Mouse (Mus musculus) heart, adult 2 months (tissue): ENCODE data around the gene Gm5751.
"Not testable (repeated sequence)": the region's sequence is repeated elsewhere in the genome, so short reads cannot be mapped to it uniquely, and the experiment has no call there.

Experiments used
- CTCF ChIP-seq: fragments of 200-600 bp; IDR thresholded peaks from 2 replicates; pipeline ENCODE4 v1.8.1; 2022; ENCODE audit warnings: antibody characterized with exemption, mild to moderate bottlenecking, moderate library complexity
- POLR2A ChIP-seq: fragments of 200-500 bp; IDR thresholded peaks from 2 replicates; pipeline ENCODE4 v1.6.1; 2011; ENCODE audit warnings: mild to moderate bottlenecking, low read depth, low read length, control low read depth; ENCODE audit not compliant: insufficient read depth

- not testable (repeated sequence) for TF ChIP-seq POLR2A
- peak; percentile 63 for TF ChIP-seq CTCF
Observed at GRCm38 (mm10) chrX:8864331-8864730, 9.7 kb upstream of the Gm5751 start.
